Mouse (Mus musculus) liver, embryonic 14.5 days (tissue): ENCODE results near the gene Astn2. TPM values are rescaled to one million over a fixed set of nuclear protein-coding genes. Genes with fewer than 3 reads are reported as not detected.

Source experiments
- ATAC-seq: fragments of 200-750 bp; cut with Nextera tagmentation; 2 replicates; pipeline ENCODE4 v1.8.0; 2017; ENCODE audit warnings: moderate number of reproducible peaks, mild to moderate bottlenecking, moderate library complexity; ENCODE audit not compliant: insufficient read depth
- DNase-seq, 3 experiments: peaks; one replicate each; pipeline ENCODE4 v3.0.0-alpha.2; 2012 to 2013; ENCODE audit warnings: low read depth in 3 of 3, low spot score in 3 of 3
- H3K27ac ChIP-seq: fragments of 300-500 bp; sonication (generic); 2 replicates; pipeline ENCODE4 v1.5.1; 2014; ENCODE audit warnings: moderate library complexity, mild to moderate bottlenecking, control low read depth, inconsistent platforms
- H3K27me3 ChIP-seq: fragments of 300-500 bp; sonication (generic); 2 replicates; pipeline ENCODE4 v1.6.1; 2014; ENCODE audit warnings: mild to moderate bottlenecking, low read length, moderate library complexity; ENCODE audit not compliant: control insufficient read depth, insufficient read depth
- H3K36me3 ChIP-seq: fragments of 300-500 bp; sonication (generic); replicated peaks from 2 replicates; pipeline ENCODE4 v1.6.1; 2014; ENCODE audit warnings: low read depth; ENCODE audit not compliant: control insufficient read depth, insufficient read depth
- H3K4me1 ChIP-seq, 2 experiments: fragments of 200-500 bp in 1 of 2; fragments of 300-500 bp in 1 of 2; sonication (generic) in 1 of 2; replicated peaks; 2 replicates each; pipeline ENCODE4 v1.6.1; 2012 to 2014; ENCODE audit warnings: antibody characterized with exemption in 1 of 2, inconsistent platforms in 1 of 2, low read length in 1 of 2; ENCODE audit not compliant: control insufficient read depth in 2 of 2, insufficient read depth in 2 of 2
- H3K4me2 ChIP-seq: fragments of 300-500 bp; sonication (generic); 2 replicates; pipeline ENCODE4 v1.6.1; 2014; ENCODE audit warnings: low read depth, mild to moderate bottlenecking, control low read depth, moderate library complexity
- H3K4me3 ChIP-seq, 2 experiments: fragments of 200-500 bp in 1 of 2; fragments of 300-500 bp in 1 of 2; sonication (generic) in 1 of 2; 2 replicates each; pipeline ENCODE4 v1.5.1; 2012 to 2014; ENCODE audit warnings: low read depth in 2 of 2, low read length in 2 of 2, mild to moderate bottlenecking in 2 of 2, control low read depth in 1 of 2, inconsistent platforms in 1 of 2, moderate library complexity in 1 of 2; ENCODE audit not compliant: insufficient read depth in 1 of 2
- H3K9ac ChIP-seq: fragments of 300-500 bp; sonication (generic); replicated peaks from 2 replicates; pipeline ENCODE4 v1.6.1; 2014; ENCODE audit warnings: mild to moderate bottlenecking, control low read depth, moderate library complexity
- H3K9me3 ChIP-seq: fragments of 300-500 bp; sonication (generic); 2 replicates; pipeline ENCODE4 v1.6.1; 2016; ENCODE audit warnings: low read length, mixed read lengths; ENCODE audit not compliant: control insufficient read depth
- CTCF ChIP-seq: IDR thresholded peaks from 2 replicates; pipeline ENCODE4 v1.5.1; 2016; ENCODE audit warnings: antibody characterized with exemption, low read depth, control low read depth
- EP300 ChIP-seq: IDR thresholded peaks from 2 replicates; pipeline ENCODE4 v1.6.1; 2016; ENCODE audit warnings: antibody characterized with exemption, low read depth
- WGBS: fragments of 180-500 bp; shearing (Covaris S2); extraction: QIAGEN DNeasy Blood & Tissue Kit; methylation state at CpG from one replicate; pipeline ENCODE4 v1.1.7; 2014; ENCODE audit not compliant: insufficient replicate concordance; 5-methylcytosine and 5-hydroxymethylcytosine counted together
- polyA plus RNA-seq, 2 experiments: library from polyadenylated mRNA; depleted of rRNA in 1 of 2; stranded (reverse) in 1 of 2; unstranded in 1 of 2; fragments of >200 nt; fragmentation: Nextera tagmentation in 1 of 2; extraction: Ambion mirVana in 1 of 2; gene quantifications; 2 replicates each; pipeline versions ENCODE4 v1.2.1 to v1.2.3; 2012 to 2014

Astn2 gene
- polyA plus RNA-seq, 2 experiments = 0.16 TPM; not detected in 1

DNA sequence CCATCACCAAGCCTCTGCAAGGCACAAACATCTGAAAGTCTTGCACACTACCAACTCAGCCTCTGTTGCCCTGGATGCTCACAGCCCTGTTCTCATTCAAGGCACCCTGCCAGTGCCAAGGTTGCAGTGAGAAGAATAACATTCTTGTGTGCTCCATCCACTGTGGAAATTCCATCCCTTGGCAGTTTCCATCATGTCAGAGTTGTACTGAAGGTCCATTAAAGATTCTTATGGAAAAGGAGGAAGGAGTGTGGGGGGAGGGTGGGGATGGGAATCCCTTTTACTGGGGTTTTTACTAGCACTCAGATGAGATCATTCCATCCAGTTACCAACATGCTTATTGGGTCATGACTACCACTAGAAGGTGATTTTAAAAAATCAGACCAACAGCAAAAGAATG lies 1037.3 kb downstream of the Astn2 start:
- H3K27me3 ChIP-seq = no peaks in the 10 kb centered on the region
- no peaks in the 10 kb centered on the region for H3K9me3 ChIP-seq
- TF ChIP-seq CTCF (no peak), EP300 (no peak)

GRCm38 (mm10) chr4:65354580-65354979 lies 1049.8 kb downstream of the Astn2 start:
- no peak for ATAC-seq
- WGBS = 51% methylated on average over 4 of the region's 4 CpGs
- Histone ChIP-seq H3K9ac (no peak overlapping the region), H3K36me3 (no peaks in the 10 kb centered on the region), H3K9me3 (no peaks in the 10 kb centered on the region), H3K27me3 (no peaks in the 10 kb centered on the region), H3K4me3 (no peak overlapping the region), H3K27ac (no peak overlapping the region), H3K4me2 (no peak overlapping the region), H3K4me1 (no peaks in the 10 kb centered on the region)
- DNase-seq = no peak
- TF ChIP-seq EP300 = no peak
- no peak for TF ChIP-seq CTCF

More for the DNA sequence above, 1037.3 kb downstream of the Astn2 start:
- Histone ChIP-seq H3K4me2 (no peak overlapping the region), H3K9ac (no peak overlapping the region), H3K4me3 (no peak overlapping the region), H3K4me1 (no peaks in the 10 kb centered on the region; a peak in 1 of 4 replicates), H3K27ac (no peak overlapping the region), H3K36me3 (no peaks in the 10 kb centered on the region)
- DNase-seq (no peak), ATAC-seq (no peak)

- 70% methylated on average over 7 of the region's 7 CpGs for whole genome bisulfite sequencing
- Histone ChIP-seq H3K9ac (no peak overlapping the region), H3K4me2 (no peak overlapping the region), H3K9me3 (no peaks in the 10 kb centered on the region), H3K27ac (no peak overlapping the region), H3K4me1 (no peaks in the 10 kb centered on the region), H3K36me3 (no peaks in the 10 kb centered on the region), H3K27me3 (no peaks in the 10 kb centered on the region), H3K4me3 (no peak overlapping the region)
- DNase-seq (no peak), ATAC-seq (no peak)
- no peak for TF ChIP-seq EP300
- TF ChIP-seq CTCF = no peak
These were observed 1053.9 kb downstream of the Astn2 start for GRCm38 (mm10) chr4:65350521-65350920.

GRCm38 (mm10) chr4:65341766-65342165 lies 1062.6 kb downstream of the Astn2 start:
- Histone ChIP-seq H3K36me3 (no peaks in the 10 kb centered on the region), H3K4me2 (no peak overlapping the region), H3K9me3 (no peaks in the 10 kb centered on the region), H3K4me1 (no peaks in the 10 kb centered on the region), H3K27me3 (no peaks in the 10 kb centered on the region), H3K27ac (no peak overlapping the region), H3K4me3 (no peak overlapping the region), H3K9ac (no peak overlapping the region)
- DNase-seq (no peak), ATAC-seq (no peak)
- 52% methylated on average over 3 of the region's 3 CpGs for WGBS
- TF ChIP-seq EP300 = no peak
- no peak for TF ChIP-seq CTCF

DNA sequence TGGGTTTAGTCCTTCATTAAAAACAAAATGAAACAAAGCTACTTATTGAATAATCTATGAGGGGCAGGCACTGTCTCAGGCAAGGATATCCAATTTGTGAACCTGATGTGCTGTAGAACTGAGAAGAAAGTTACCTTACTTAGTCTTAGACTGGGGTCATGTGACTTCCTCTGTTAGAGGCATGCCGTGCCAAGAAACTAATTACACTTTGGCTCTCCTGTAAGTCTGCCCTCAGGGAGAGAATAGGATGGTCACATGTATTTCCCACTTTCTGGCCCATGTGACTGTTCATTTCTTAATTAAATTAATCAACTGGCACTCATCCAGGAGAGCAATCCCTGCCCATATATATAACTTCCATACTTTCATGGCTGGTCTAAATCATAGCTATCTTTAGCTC lies 1070.7 kb downstream of the Astn2 start:
- 22% methylated on average over 1 of the region's 1 CpGs for WGBS
- TF ChIP-seq EP300 (no peak), CTCF (no peak)

More for the DNA sequence above, 1070.7 kb downstream of the Astn2 start:
- H3K4me2 ChIP-seq = no peak overlapping the region
- no peak overlapping the region for H3K4me3 ChIP-seq
- no peaks in the 10 kb centered on the region for H3K4me1 ChIP-seq
- no peak for ATAC-seq
- DNase-seq = no peak
- no peaks in the 10 kb centered on the region for H3K27me3 ChIP-seq
- no peaks in the 10 kb centered on the region for H3K36me3 ChIP-seq
- H3K9ac ChIP-seq = no peak overlapping the region
- H3K27ac ChIP-seq = no peak overlapping the region
- H3K9me3 ChIP-seq = no peaks in the 10 kb centered on the region
